Mouse (Mus musculus) liver, postnatal 0 days (tissue): ENCODE measurements around the gene Cdk5r1. TPM values are rescaled to one million over a fixed set of nuclear protein-coding genes. Genes with fewer than 3 reads are reported as not detected.

ENCODE experiments used
- ATAC-seq: fragments of 200-750 bp; cut with Nextera tagmentation; 2 replicates; pipeline ENCODE4 v1.8.0; 2017; ENCODE audit warnings: mild to moderate bottlenecking, moderate library complexity
- DNase-seq: peaks from one replicate; pipeline ENCODE4 v3.0.0-alpha.2; 2016
- H3K27ac ChIP-seq: fragments of 300-500 bp; sonication (generic); 2 replicates; pipeline ENCODE4 v1.5.1; 2014; ENCODE audit warnings: antibody characterized with exemption, moderate library complexity, mild to moderate bottlenecking, low read depth
- H3K27me3 ChIP-seq: fragments of 300-500 bp; sonication (generic); 2 replicates; pipeline ENCODE4 v1.6.1; 2014; ENCODE audit warnings: low read length, control low read depth, mixed read lengths; ENCODE audit not compliant: insufficient read depth
- H3K36me3 ChIP-seq: fragments of 300-500 bp; sonication (generic); replicated peaks from 2 replicates; pipeline ENCODE4 v1.6.1; 2014; ENCODE audit warnings: mild to moderate bottlenecking, control low read depth, low read length, moderate library complexity, mixed read lengths; ENCODE audit not compliant: insufficient read depth
- H3K4me1 ChIP-seq: fragments of 300-500 bp; sonication (generic); 2 replicates; pipeline ENCODE4 v1.6.1; 2014; ENCODE audit warnings: antibody characterized with exemption, mild to moderate bottlenecking, control low read depth; ENCODE audit not compliant: insufficient read depth
- H3K4me2 ChIP-seq: fragments of 300-500 bp; sonication (generic); 2 replicates; pipeline ENCODE4 v1.6.1; 2014; ENCODE audit warnings: low read depth, mild to moderate bottlenecking, low read length, moderate library complexity, mixed read lengths
- H3K4me3 ChIP-seq: fragments of 300-500 bp; sonication (generic); 2 replicates; pipeline ENCODE4 v1.5.1; 2014; ENCODE audit warnings: low read depth, low read length
- H3K9ac ChIP-seq: fragments of 300-500 bp; sonication (generic); replicated peaks from 2 replicates; pipeline ENCODE4 v1.6.1; 2014; ENCODE audit warnings: mild to moderate bottlenecking, moderate library complexity
- H3K9me3 ChIP-seq: fragments of 300-500 bp; sonication (generic); 2 replicates; pipeline ENCODE4 v1.6.1; 2016; ENCODE audit warnings: mild to moderate bottlenecking, control low read depth, low read length, mixed read lengths
- CTCF ChIP-seq: sonication (generic); IDR thresholded peaks from 2 replicates; pipeline ENCODE4 v1.5.1; 2016; ENCODE audit warnings: antibody characterized with exemption, low read depth
- EP300 ChIP-seq: IDR thresholded peaks from 2 replicates; pipeline ENCODE4 v1.6.1; 2016; ENCODE audit warnings: antibody characterized with exemption, low read depth, mild to moderate bottlenecking
- WGBS: fragments of 180-500 bp; shearing (Covaris S2); extraction: QIAGEN DNeasy Blood & Tissue Kit; methylation state at CpG from one replicate; pipeline ENCODE4 v1.1.7; 2014; ENCODE audit not compliant: insufficient replicate concordance; 5-methylcytosine and 5-hydroxymethylcytosine counted together
- polyA plus RNA-seq: library from polyadenylated mRNA; unstranded; fragments of >200 nt; fragmentation: Nextera tagmentation; extraction: Ambion mirVana; gene quantifications from 2 replicates; pipeline ENCODE4 v1.2.1, GENCODE M21; 2015

The Cdk5r1 gene
- polyA plus RNA-seq, 1 experiment from 2014 or later: 0.28 TPM

GRCm38 (mm10) chr11:80524213-80524612, 47.4 kb downstream of the Cdk5r1 start:
- Histone ChIP-seq H3K4me2 (no peak overlapping the region), H3K4me1 (peaks cover 11% of the 10 kb centered on the region), H3K9ac (no peak overlapping the region), H3K4me3 (no peak overlapping the region), H3K27me3 (no peaks in the 10 kb centered on the region), H3K36me3 (no peaks in the 10 kb centered on the region), H3K9me3 (no peaks in the 10 kb centered on the region), H3K27ac (peak overlapping the region; percentile 66; the same call in 1 of the 2 replicates)
- ATAC-seq: no peak
- TF ChIP-seq EP300: no peak
- no peak for TF ChIP-seq CTCF
- WGBS: 65% methylated on average over 5 of the region's 5 CpGs
- no peak for DNase-seq

DNA sequence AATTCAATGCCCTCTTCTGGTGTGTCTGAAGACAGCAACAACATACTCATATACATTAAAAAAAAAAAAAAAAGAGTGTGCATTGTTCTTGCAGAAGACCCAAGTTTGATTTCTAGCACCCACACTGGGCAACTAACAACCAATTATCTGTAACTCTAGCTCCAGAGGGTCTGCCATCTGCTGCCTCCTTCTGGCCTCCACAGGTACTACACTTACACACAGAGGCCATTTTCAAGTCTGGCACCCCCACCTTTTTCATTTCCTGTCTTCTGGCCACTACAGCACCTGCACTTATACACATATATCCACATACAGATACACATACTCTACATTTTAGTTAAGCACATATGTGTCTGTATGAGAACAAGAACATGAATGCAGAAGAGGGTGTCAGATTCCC, 50.9 kb downstream of the Cdk5r1 start:
- Histone ChIP-seq H3K4me1 (peaks cover 8% of the 10 kb centered on the region), H3K27me3 (no peaks in the 10 kb centered on the region), H3K9me3 (no peaks in the 10 kb centered on the region), H3K36me3 (no peaks in the 10 kb centered on the region), H3K9ac (no peak overlapping the region), H3K4me3 (no peak overlapping the region), H3K4me2 (no peak overlapping the region), H3K27ac (no peak overlapping the region)
- TF ChIP-seq EP300: no peak
- peak; percentile 58 for TF ChIP-seq CTCF
- ATAC-seq (no peak), DNase-seq (no peak)

GRCm38 (mm10) chr11:80529149-80529548, 52.3 kb downstream of the Cdk5r1 start:
- Histone ChIP-seq H3K9me3 (no peaks in the 10 kb centered on the region), H3K4me3 (no peak overlapping the region), H3K4me1 (no peaks in the 10 kb centered on the region), H3K9ac (no peak overlapping the region), H3K27ac (no peak overlapping the region), H3K4me2 (no peak overlapping the region), H3K36me3 (no peaks in the 10 kb centered on the region), H3K27me3 (no peaks in the 10 kb centered on the region)
- DNase-seq (no peak), ATAC-seq (no peak)
- WGBS: 81% methylated on average over 8 of the region's 8 CpGs
- no peak for TF ChIP-seq CTCF
- no peak for TF ChIP-seq EP300

Other genes starting within 250 kb of the Cdk5r1 start
- gene Rhbdl3, start 176.1 kb upstream of the Cdk5r1 start, polyA plus RNA-seq: 0.05 and 0.12 TPM in 2 replicates
- gene 5730455P16Rik, start 99.0 kb upstream of the Cdk5r1 start, polyA plus RNA-seq: 6.2 and 6.6 TPM in 2 replicates
- 68.9 and 71.6 TPM in 2 replicates for gene Zfp207, start 93.7 kb upstream of the Cdk5r1 start, polyA plus RNA-seq
- 128 and 143 TPM in 2 replicates for gene Psmd11, start 48.4 kb upstream of the Cdk5r1 start, polyA plus RNA-seq